Mouse (Mus musculus): ENCODE results near the gene Exoc3l4. TPM values are rescaled to one million over a fixed set of nuclear protein-coding genes. Genes with fewer than 3 reads are reported as not detected.

Exoc3l4 gene
- polyA plus RNA-seq, 1 experiment, result 42.9 TPM

GRCm38 (mm10) chr12:111434745-111435327 is 18.0 kb downstream of the Exoc3l4 start:
- Histone ChIP-seq H3K4me3 (ENCODE audit: insufficient read depth, low read depth, low read length) (no peak overlapping the region), H3K36me3 (ENCODE audit: control insufficient read depth, insufficient read depth, low read length) (no peaks in the 10 kb centered on the region), H3K27me3 (replicated peaks; ENCODE audit: control insufficient read depth, insufficient read depth, low read length) (no peaks in the 10 kb centered on the region), H3K27ac (ENCODE audit: insufficient read depth, low read depth, low read length) (peak overlapping the region; percentile 77), H3K4me1 (ENCODE audit: control insufficient read depth, insufficient read depth, low read length) (peaks cover 32% of the 10 kb centered on the region)
- no peak for TF ChIP-seq CTCF (conservative IDR thresholded peaks at IDR 0.05; ENCODE audit: insufficient read depth, insufficient read length, low read depth, low read length)
- no peak for TF ChIP-seq POLR2A (IDR thresholded peaks at IDR 0.05; ENCODE audit: low read depth, low read length)
- peak; percentile 89 for DNase-seq
- WGBS, result 60% methylated on average over 8 of the region's 8 CpGs

GRCm38 (mm10) chr12:111436170-111436569 is 19.4 kb downstream of the Exoc3l4 start:
- Histone ChIP-seq H3K36me3 (ENCODE audit: control insufficient read depth, insufficient read depth, low read length) (no peaks in the 10 kb centered on the region), H3K4me3 (ENCODE audit: insufficient read depth, low read depth, low read length) (no peak overlapping the region), H3K27me3 (replicated peaks; ENCODE audit: control insufficient read depth, insufficient read depth, low read length) (no peaks in the 10 kb centered on the region), H3K27ac (ENCODE audit: insufficient read depth, low read depth, low read length) (no peak overlapping the region), H3K4me1 (ENCODE audit: control insufficient read depth, insufficient read depth, low read length) (peaks cover 23% of the 10 kb centered on the region)
- no peak for DNase-seq
- TF ChIP-seq POLR2A (IDR thresholded peaks at IDR 0.05; ENCODE audit: low read depth, low read length) (no peak), CTCF (conservative IDR thresholded peaks at IDR 0.05; ENCODE audit: insufficient read depth, insufficient read length, low read depth, low read length) (no peak)
- 90% methylated on average over 3 of the region's 3 CpGs for WGBS

GRCm38 (mm10) chr12:111436640-111437039 is 19.8 kb downstream of the Exoc3l4 start:
- no peak for TF ChIP-seq POLR2A (IDR thresholded peaks at IDR 0.05; ENCODE audit: low read depth, low read length)
- no peak for TF ChIP-seq CTCF (conservative IDR thresholded peaks at IDR 0.05; ENCODE audit: insufficient read depth, insufficient read length, low read depth, low read length)
- no peaks in the 10 kb centered on the region for H3K27me3 ChIP-seq (replicated peaks; ENCODE audit: control insufficient read depth, insufficient read depth, low read length)
- H3K27ac ChIP-seq (ENCODE audit: insufficient read depth, low read depth, low read length), result no peak overlapping the region
- H3K36me3 ChIP-seq (ENCODE audit: control insufficient read depth, insufficient read depth, low read length), result no peaks in the 10 kb centered on the region
- 75% methylated on average over 8 of the region's 8 CpGs for WGBS
- no peak for DNase-seq
- H3K4me3 ChIP-seq (ENCODE audit: insufficient read depth, low read depth, low read length), result no peak overlapping the region
- peaks cover 20% of the 10 kb centered on the region for H3K4me1 ChIP-seq (ENCODE audit: control insufficient read depth, insufficient read depth, low read length)

GRCm38 (mm10) chr12:111437222-111437900 is 20.5 kb downstream of the Exoc3l4 start:
- peak; percentile 69 for DNase-seq
- Histone ChIP-seq H3K27me3 (replicated peaks; ENCODE audit: control insufficient read depth, insufficient read depth, low read length) (no peaks in the 10 kb centered on the region), H3K4me3 (ENCODE audit: insufficient read depth, low read depth, low read length) (no peak overlapping the region), H3K4me1 (ENCODE audit: control insufficient read depth, insufficient read depth, low read length) (peaks cover 17% of the 10 kb centered on the region), H3K36me3 (ENCODE audit: control insufficient read depth, insufficient read depth, low read length) (no peaks in the 10 kb centered on the region), H3K27ac (ENCODE audit: insufficient read depth, low read depth, low read length) (peak overlapping the region; percentile 47)
- TF ChIP-seq CTCF (conservative IDR thresholded peaks at IDR 0.05; ENCODE audit: insufficient read depth, insufficient read length, low read depth, low read length) (no peak), POLR2A (IDR thresholded peaks at IDR 0.05; ENCODE audit: low read depth, low read length) (no peak)
- WGBS, result 43% methylated on average over 5 of the region's 5 CpGs

GRCm38 (mm10) chr12:111438850-111439249 is 22.0 kb downstream of the Exoc3l4 start:
- H3K27ac ChIP-seq (ENCODE audit: insufficient read depth, low read depth, low read length), result no peak overlapping the region
- 75% methylated on average over 6 of the region's 6 CpGs for WGBS
- H3K36me3 ChIP-seq (ENCODE audit: control insufficient read depth, insufficient read depth, low read length), result no peaks in the 10 kb centered on the region
- H3K27me3 ChIP-seq (replicated peaks; ENCODE audit: control insufficient read depth, insufficient read depth, low read length), result no peaks in the 10 kb centered on the region
- H3K4me3 ChIP-seq (ENCODE audit: insufficient read depth, low read depth, low read length), result no peak overlapping the region
- DNase-seq, result no peak
- peaks cover 11% of the 10 kb centered on the region for H3K4me1 ChIP-seq (ENCODE audit: control insufficient read depth, insufficient read depth, low read length)
- TF ChIP-seq POLR2A (IDR thresholded peaks at IDR 0.05; ENCODE audit: low read depth, low read length) (no peak), CTCF (conservative IDR thresholded peaks at IDR 0.05; ENCODE audit: insufficient read depth, insufficient read length, low read depth, low read length) (no peak)

GRCm38 (mm10) chr12:111440701-111441373 is 24.0 kb downstream of the Exoc3l4 start:
- H3K36me3 ChIP-seq (ENCODE audit: control insufficient read depth, insufficient read depth, low read length), result no peaks in the 10 kb centered on the region
- H3K27ac ChIP-seq (ENCODE audit: insufficient read depth, low read depth, low read length), result no peak overlapping the region
- H3K4me3 ChIP-seq (ENCODE audit: insufficient read depth, low read depth, low read length), result no peak overlapping the region
- 91% methylated on average over 9 of the region's 9 CpGs for WGBS
- no peak for DNase-seq
- H3K27me3 ChIP-seq (replicated peaks; ENCODE audit: control insufficient read depth, insufficient read depth, low read length), result no peaks in the 10 kb centered on the region
- peaks cover 11% of the 10 kb centered on the region for H3K4me1 ChIP-seq (ENCODE audit: control insufficient read depth, insufficient read depth, low read length)
- no peak for TF ChIP-seq CTCF (conservative IDR thresholded peaks at IDR 0.05; ENCODE audit: insufficient read depth, insufficient read length, low read depth, low read length)
- TF ChIP-seq POLR2A (IDR thresholded peaks at IDR 0.05; ENCODE audit: low read depth, low read length), result no peak

GRCm38 (mm10) chr12:111441523-111441922 is 24.7 kb downstream of the Exoc3l4 start:
- DNase-seq, result no peak
- H3K4me3 ChIP-seq (ENCODE audit: insufficient read depth, low read depth, low read length), result no peak overlapping the region
- no peaks in the 10 kb centered on the region for H3K36me3 ChIP-seq (ENCODE audit: control insufficient read depth, insufficient read depth, low read length)
- no peaks in the 10 kb centered on the region for H3K27me3 ChIP-seq (replicated peaks; ENCODE audit: control insufficient read depth, insufficient read depth, low read length)
- TF ChIP-seq CTCF (conservative IDR thresholded peaks at IDR 0.05; ENCODE audit: insufficient read depth, insufficient read length, low read depth, low read length) (no peak), POLR2A (IDR thresholded peaks at IDR 0.05; ENCODE audit: low read depth, low read length) (no peak)
- peaks cover 11% of the 10 kb centered on the region for H3K4me1 ChIP-seq (ENCODE audit: control insufficient read depth, insufficient read depth, low read length)
- 82% methylated on average over 3 of the region's 3 CpGs for WGBS
- H3K27ac ChIP-seq (ENCODE audit: insufficient read depth, low read depth, low read length), result no peak overlapping the region

All from kidney, adult 2 months (tissue).